Mouse (Mus musculus): ENCODE results near the gene Sdk2.
A peak's percentile ranks its signal among the peaks of the same experiment; 100 is the strongest.

The Sdk2 gene

DNA sequence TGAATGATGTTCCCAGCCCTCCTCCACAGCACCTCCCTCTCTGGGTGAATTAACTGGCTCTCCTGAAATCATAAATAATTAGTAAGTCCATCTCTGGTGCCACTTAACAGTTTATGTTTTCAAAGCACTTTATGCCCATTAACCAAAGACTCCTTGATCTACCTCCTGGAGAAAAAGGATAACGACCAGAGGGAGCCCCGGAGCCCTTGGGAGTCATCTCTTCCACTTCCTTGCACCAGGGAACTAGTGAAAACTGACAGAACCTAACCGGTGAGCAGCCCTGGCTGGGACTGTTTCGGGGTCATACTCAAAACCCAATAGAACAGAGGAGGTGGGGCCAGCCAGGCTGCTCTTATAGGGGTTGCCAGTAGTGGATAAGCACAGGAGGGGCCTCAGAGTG, 22.5 kb downstream of the Sdk2 start:
- no peak for DNase-seq

DNA sequence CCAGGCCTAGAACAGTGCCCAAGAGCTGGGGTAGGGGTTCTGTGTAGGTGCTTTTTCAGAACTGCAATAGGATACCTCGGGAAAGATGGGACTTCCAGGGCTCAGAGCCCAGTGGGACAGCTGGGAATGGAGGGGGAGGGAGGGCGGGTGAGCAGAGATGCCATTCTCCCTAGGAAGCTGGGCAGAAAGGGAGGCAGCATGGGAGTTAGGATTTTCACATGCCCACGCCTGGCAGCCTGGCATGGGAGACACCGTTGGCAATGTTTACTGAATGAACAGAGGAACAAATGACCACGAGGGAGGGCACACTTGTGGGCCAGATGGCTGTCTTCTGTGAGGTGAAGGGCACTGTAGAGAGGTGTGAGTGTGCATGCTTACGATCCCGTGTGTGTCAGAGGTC, 23.3 kb downstream of the Sdk2 start:
- DNase-seq = no peak

DNA sequence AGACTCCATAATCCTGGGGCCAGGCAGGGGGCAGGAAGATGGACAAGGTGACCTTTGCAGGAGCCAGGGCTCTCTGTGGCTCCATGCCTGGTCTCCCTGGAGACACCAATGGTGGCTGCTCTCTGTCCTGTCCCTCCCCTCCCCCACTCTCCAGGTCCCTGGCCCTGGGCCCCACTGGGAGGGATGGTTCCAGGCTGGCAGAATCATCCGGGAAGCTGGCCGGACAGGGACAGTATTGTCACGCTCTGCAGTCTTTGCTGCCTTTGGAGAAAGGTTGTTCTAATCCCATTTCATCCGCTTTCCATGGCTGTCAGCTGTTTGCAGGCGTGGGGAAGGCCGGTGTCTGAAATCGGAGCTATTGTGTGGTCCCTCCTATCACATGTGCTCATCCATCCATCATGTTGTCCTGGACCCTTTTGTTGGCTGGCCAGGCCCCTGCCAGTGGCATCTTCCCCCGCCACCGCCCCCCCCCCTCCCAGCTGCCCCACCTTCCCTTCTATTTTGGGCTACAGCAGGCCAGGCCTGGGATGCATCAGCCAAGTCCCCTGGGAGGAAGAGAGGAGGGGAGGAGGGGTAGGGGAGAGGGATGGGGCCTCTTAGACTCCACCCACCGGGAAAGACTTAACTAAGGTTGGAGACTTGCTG, 26.3 kb downstream of the Sdk2 start:
- DNase-seq = no peak

- peak; percentile 18 for DNase-seq
These were observed 28.8 kb downstream of the Sdk2 start for GRCm38 (mm10) chr11:114038036-114038435.

DNA sequence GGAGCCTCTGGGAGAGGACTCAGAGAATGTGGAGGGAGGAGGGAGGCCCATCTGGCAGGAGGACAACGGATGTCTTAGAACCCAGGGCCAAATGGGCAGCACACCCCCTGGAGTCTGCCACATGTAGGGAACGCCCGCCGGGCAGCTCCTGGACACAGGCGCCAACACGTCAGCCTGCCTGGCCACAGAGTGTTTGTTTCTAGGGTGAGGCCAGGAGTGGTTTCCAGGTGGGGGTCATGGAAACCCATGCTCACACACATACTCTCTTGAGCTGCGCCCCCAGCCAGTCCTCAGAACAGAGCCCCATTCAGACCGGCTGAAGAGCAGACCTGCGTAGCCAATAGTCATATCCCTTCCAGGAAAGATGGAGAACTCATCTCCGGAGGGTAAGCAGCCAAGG, 35.4 kb downstream of the Sdk2 start:
- no peak for DNase-seq

DNA sequence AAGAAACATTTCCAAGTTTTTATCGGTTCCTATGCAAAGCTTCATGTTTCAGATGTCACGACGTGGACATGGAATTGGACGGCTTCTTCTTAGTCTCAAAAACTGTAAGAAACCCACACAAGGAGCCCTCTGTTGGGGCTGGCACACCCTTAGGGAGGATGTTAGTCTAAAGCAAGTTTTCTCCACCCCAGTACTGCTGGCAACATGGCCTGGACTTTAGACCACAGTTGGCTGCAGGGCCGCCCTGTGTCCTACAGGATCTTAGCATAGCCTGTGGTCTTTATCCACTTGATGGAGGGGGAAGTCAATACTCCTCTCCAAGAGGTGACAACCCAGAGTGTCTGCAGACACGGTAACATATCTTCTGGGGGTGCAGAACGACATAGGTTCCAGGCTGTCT, 36.6 kb downstream of the Sdk2 start:
- no peak for DNase-seq

- peak; percentile 10 for DNase-seq
These were observed 38.3 kb downstream of the Sdk2 start for GRCm38 (mm10) chr11:114028512-114028911.

DNA sequence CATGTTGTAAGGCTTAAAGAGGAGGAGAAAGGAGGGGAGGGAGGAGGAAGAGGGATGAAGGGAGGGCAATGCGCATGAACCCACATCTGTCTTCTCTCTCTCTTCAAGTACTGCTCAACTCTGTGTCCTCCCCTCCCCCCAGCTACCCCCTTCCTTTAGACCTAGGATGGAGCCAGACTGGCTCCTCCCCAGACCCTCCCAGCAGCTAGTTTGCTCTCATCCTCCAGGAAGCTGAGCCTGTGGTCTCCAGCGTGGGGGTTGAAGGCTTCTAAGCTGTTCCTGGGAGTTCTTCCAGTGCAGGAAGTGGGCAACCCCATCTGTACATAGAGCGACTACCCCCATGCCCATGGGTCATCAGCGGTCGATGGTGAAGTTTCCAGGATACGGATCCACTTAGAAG, 38.8 kb downstream of the Sdk2 start:
- no peak for DNase-seq

DNA sequence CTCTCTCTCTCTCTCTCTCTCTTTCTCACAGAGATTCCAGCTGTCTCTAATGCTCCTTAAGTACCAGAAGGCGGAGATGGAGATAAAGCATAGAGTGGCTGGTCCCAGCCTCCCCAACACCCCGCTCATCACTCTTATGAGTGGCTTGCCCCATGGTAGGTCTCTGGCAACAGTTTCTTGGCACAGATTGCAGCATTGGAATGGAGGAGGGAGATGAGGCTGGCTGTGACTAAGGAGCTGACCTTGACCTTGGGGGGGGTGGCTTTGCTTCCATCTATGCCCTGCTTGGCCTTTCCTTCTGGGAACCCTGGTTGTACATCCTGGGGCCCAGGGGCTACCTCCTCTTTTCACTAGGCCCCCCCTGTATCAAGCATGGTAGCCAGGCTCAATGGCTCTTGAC, 41.8 kb downstream of the Sdk2 start:
- DNase-seq = no peak

GRCm38 (mm10) chr11:114023965-114024364, 42.9 kb downstream of the Sdk2 start:
- DNase-seq = peak; percentile 34

- DNase-seq = no peak
These were observed 44.7 kb downstream of the Sdk2 start for GRCm38 (mm10) chr11:114022166-114022565.

GRCm38 (mm10) chr11:114019087-114019486, 47.8 kb downstream of the Sdk2 start:
- no peak for DNase-seq

DNA sequence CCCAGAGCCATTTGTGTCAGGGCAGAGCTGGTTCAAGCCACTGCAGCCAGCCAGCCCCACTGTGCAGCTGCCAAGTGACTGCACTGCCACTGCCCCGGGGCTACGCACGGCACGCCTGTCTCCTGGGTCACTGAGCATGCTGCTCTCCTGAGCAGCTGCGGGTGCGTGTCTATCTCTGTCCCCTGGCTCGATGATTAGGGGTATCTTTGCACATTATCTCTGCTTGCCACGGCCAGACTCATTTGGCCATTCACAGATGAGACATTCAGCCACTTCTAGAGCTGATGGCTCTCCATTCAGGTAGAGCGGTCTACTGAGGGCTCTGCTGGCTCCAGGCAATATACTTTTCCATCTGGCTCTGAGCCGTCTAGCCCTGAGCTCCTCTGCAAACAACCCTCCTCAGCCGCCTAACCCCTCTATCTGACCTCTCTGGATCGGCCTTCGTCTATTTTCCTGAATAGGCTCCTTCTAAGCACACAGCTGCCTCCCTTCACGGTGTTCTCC, 49.9 kb downstream of the Sdk2 start:
- no peak for DNase-seq

DNA sequence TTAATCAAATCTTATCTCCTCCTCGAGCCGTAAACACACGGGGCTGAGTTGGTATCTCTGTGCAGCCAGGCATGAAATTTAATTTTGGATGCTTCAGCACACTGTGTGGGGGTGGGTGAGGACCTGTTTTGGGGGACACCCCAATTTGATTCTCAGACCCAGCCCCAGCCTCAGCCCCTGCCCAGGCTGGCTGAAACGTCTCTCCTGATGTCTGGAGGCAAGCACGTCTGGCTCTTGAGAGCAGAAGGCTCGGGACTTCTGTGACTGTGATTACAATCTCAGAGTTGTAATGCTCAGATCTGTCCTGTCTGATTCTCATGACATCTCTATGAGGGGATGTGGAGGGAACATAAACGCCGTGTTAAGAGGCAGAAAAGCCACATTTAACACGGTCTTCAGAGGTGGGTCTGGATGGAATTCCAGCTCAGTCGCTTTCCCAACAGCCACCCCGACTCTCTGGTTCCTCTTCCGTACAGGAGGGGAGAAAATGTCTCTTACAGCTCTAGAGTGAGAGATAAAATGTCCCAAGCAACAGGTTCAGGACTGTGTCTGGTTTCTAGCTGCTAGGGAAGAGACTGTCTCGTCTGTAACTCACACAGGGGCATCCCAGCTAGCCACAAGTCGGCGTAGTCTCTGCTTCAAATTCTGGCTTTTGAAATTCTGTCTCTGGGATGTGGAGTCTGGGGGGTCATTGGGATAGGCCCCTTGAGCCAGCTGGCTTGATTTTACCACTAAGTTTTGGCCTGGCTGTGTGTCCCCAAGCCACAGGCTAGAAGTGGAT, 50.5 kb downstream of the Sdk2 start:
- DNase-seq = no peak

DNA sequence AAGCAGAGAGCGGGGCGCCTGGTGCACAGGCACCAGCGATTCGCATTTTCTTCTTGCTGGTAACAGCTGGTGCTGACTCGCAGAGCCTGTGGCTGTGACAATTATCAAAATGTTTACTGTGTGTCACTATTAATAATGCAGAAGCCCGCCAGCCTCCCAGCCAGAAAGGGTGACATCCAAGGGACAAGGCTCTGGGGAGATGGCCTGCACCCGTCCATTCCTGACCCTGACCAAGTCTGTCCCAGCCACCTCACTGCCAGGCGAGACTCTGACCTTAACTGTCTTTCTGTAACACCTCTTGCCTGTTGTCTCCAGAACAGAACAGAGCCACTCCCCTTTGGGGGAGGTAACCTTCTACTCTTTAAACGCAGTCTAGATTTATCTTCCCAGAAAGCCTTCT, 55.3 kb downstream of the Sdk2 start:
- no peak for DNase-seq

- no peak for DNase-seq
These were observed 61.0 kb downstream of the Sdk2 start for GRCm38 (mm10) chr11:114005879-114006278.

- DNase-seq = no peak
These were observed 62.2 kb downstream of the Sdk2 start for GRCm38 (mm10) chr11:114004651-114005050.

GRCm38 (mm10) chr11:114003195-114003594, 63.7 kb downstream of the Sdk2 start:
- peak; percentile 68 for DNase-seq

DNA sequence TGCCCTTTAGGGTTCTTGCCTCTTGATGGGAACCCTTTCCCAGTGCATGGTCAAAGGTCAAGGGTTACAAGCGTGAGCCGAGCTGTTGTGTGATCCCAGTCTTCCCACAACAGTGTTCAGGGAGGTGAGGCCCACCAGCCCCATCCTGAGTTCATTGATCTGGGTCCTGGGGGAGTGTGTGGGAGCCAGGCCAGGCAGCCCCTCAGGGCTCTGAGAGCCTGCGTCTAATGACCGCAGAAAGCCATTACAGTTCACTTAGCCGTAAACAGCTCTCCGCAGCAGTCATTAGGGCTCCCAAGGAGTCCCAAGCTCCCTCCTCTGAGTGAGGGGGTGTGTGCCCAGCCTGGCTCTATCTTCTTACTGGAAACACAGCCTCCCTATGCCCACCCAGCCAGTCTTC, 66.8 kb downstream of the Sdk2 start:
- no peak for DNase-seq

GRCm38 (mm10) chr11:113998702-113999101, 68.1 kb downstream of the Sdk2 start:
- DNase-seq = no peak

- no peak for DNase-seq
These were observed 72.9 kb downstream of the Sdk2 start for GRCm38 (mm10) chr11:113993921-113994320.

GRCm38 (mm10) chr11:113992894-113993293, 74.0 kb downstream of the Sdk2 start:
- DNase-seq = no peak

- no peak for DNase-seq
These were observed 75.0 kb downstream of the Sdk2 start for GRCm38 (mm10) chr11:113991886-113992285.

- peak; percentile 54 for DNase-seq
These were observed 76.4 kb downstream of the Sdk2 start for GRCm38 (mm10) chr11:113990466-113990865.

GRCm38 (mm10) chr11:113990065-113990464, 76.8 kb downstream of the Sdk2 start:
- DNase-seq = no peak

Measured in lung, postnatal 14 days (tissue).